Mouse (Mus musculus) limb, embryonic 10.5 days (tissue): ENCODE measurements around the gene Abl2. TPM values are rescaled to one million over a fixed set of nuclear protein-coding genes. Genes with fewer than 3 reads are reported as not detected.

Experiments used
- DNase-seq: peaks from one replicate; pipeline ENCODE4 v3.0.0-alpha.2; 2017; ENCODE audit warnings: low spot score
- H3K27ac ChIP-seq: fragments of 300-500 bp; sonication (generic); 2 replicates; pipeline ENCODE4 v1.5.1; 2016; ENCODE audit warnings: mild to moderate bottlenecking
- H3K27me3 ChIP-seq: fragments of 300-500 bp; sonication (generic); 2 replicates; pipeline ENCODE4 v1.6.1; 2016; ENCODE audit warnings: low read depth, mild to moderate bottlenecking; ENCODE audit not compliant: poor library complexity, severe bottlenecking
- H3K36me3 ChIP-seq: fragments of 300-500 bp; sonication (generic); 2 replicates; pipeline ENCODE4 v1.6.1; 2016; ENCODE audit warnings: mild to moderate bottlenecking, moderate library complexity
- H3K4me1 ChIP-seq: fragments of 300-500 bp; sonication (generic); 2 replicates; pipeline ENCODE4 v1.6.1; 2016
- H3K4me3 ChIP-seq: fragments of 300-500 bp; sonication (generic); 2 replicates; pipeline ENCODE4 v1.5.1; 2016; ENCODE audit warnings: mild to moderate bottlenecking, moderate library complexity
- H3K9me3 ChIP-seq: fragments of 300-500 bp; sonication (generic); replicated peaks from 2 replicates; pipeline ENCODE4 v1.6.1; 2016; ENCODE audit warnings: mild to moderate bottlenecking
- WGBS: fragments of 180-500 bp; shearing (Covaris S2); methylation state at CpG from one replicate; pipeline ENCODE4 v1.1.7; 2016; 5-methylcytosine and 5-hydroxymethylcytosine counted together
- polyA plus RNA-seq: library from polyadenylated mRNA; unstranded; fragments of >200 nt; fragmentation: Nextera tagmentation; extraction: Ambion mirVana; gene quantifications from 2 replicates; pipeline ENCODE4 v1.2.1, GENCODE M21; 2016

The Abl2 gene
- polyA plus RNA-seq, 1 experiment from 2014 or later, result 5.2 TPM

DNA sequence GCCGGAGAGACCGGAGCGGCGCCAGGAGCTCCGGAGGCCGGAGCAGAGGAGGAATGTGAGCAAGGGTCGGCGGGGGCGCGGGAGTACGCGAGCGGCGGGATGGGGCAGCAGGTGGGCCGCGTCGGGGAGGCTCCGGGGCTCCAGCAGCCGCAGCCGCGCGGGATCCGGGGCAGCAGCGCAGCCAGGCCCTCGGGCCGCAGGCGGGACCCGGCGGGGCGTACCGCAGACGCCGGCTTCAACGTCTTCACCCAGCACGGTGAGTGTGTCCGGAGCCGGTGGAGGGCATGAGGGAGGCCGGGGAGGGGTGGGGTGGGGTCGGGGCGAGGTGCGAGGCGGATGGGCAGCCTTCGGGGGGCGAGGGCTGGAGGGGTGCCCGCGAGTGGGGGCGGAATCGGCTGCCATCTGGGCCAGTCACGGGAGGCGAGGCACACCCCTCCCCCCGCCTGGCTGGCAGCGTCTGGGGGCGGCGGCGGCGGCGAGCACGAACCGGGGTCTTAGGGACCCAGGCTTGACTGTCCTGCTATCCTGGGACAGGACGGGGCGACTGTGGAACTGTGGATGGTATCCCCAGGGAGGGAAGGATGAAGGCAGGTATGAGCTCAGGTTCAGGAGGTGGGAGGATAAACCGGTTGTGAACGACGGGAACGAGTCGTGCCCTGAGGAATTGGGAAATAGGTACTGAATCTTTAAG is 509 bp downstream of the Abl2 start:
- Histone ChIP-seq H3K36me3 (no peaks in the 10 kb centered on the region), H3K9me3 (no peaks in the 10 kb centered on the region), H3K4me3 (peak overlapping the region; percentile 98), H3K27ac (peak overlapping the region; percentile 99), H3K4me1 (peaks cover 14% of the 10 kb centered on the region), H3K27me3 (no peaks in the 10 kb centered on the region)
- WGBS, result under 1% methylated on average over 65 of the region's 66 CpGs
- DNase-seq, result peak; percentile 79

DNA sequence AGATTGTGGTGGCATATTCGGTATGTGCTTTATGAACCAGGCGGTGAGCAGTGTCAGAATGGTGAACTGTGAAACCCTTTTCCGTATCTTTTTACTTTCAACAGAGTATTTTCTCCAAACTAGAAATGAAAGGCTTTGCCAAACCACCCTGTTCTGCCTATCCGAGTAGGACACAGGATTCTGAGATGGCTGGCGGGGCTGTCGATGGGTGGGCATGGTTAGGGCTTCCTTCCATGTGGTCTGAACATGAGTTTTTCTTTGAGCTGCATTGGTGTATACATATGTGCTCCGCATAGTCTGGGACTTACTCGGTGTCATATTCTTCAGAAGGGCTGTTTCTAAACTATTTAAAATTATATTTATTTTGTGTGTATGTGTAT is 1.0 kb downstream of the Abl2 start:
- Histone ChIP-seq H3K27me3 (no peaks in the 10 kb centered on the region), H3K27ac (peak overlapping the region; percentile 99), H3K4me1 (peaks cover 14% of the 10 kb centered on the region), H3K4me3 (peak overlapping the region; percentile 98), H3K36me3 (peaks cover under 1% of the 10 kb centered on the region; the same call in 1 of the 2 replicates), H3K9me3 (no peaks in the 10 kb centered on the region)
- 21% methylated on average over 8 of the region's 8 CpGs for whole genome bisulfite sequencing
- no peak for DNase-seq

DNA sequence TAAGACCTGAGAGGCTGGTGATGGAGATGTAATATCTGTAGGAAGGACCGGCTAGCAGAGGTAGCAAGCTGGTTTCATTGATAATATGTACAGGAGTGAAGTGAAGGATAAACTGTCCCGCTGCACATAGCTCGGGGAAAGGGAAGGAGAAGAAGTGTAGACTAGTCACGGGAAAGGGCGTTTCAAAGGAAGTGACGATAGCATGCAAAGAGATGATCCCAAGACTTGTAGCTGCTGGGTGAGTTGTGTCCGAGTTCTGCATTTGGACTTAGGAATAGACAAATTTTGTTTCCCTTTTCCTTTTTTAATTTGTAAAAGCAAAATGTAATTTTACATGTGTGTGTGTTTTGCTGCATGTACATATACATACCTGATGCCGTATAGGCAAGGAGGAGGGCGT is 1.9 kb downstream of the Abl2 start:
- Histone ChIP-seq H3K27ac (no peak overlapping the region), H3K36me3 (peaks cover 5% of the 10 kb centered on the region; the same call in 1 of the 2 replicates), H3K9me3 (no peaks in the 10 kb centered on the region), H3K4me1 (peaks cover 14% of the 10 kb centered on the region), H3K4me3 (no peak overlapping the region), H3K27me3 (no peaks in the 10 kb centered on the region)
- WGBS, result 95% methylated on average over 9 of the region's 9 CpGs
- no peak for DNase-seq

DNA sequence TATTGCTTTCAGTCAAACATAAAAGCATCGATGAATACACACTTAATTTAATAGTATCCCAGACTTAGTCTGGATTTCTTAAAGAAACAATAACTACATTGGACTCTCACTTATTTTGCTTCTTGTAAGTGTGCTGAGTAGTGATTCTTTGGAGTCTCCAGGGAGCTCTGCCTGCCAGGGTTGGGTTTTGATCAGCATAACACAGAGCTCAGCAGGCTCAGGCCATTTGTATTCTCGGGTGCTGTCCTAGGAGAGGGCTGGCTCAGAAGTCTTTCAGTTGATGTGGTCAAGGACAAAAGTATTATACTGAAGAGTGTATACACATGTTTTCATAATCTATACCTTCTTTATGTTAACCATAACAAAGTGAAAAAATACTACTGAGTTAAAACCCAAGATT is 6.7 kb downstream of the Abl2 start:
- Histone ChIP-seq H3K27me3 (no peaks in the 10 kb centered on the region), H3K4me3 (no peak overlapping the region), H3K36me3 (peaks cover 11% of the 10 kb centered on the region; the same call in 1 of the 2 replicates), H3K27ac (no peak overlapping the region), H3K4me1 (peaks cover 2% of the 10 kb centered on the region), H3K9me3 (no peaks in the 10 kb centered on the region)
- WGBS, result 77% methylated on average over 2 of the region's 2 CpGs
- DNase-seq, result no peak

GRCm38 (mm10) chr1:156566132-156566531 is 7.5 kb downstream of the Abl2 start:
- Histone ChIP-seq H3K9me3 (no peaks in the 10 kb centered on the region), H3K27ac (no peak overlapping the region), H3K4me3 (no peak overlapping the region), H3K27me3 (no peaks in the 10 kb centered on the region), H3K36me3 (peaks cover 11% of the 10 kb centered on the region; the same call in 1 of the 2 replicates), H3K4me1 (no peaks in the 10 kb centered on the region)
- DNase-seq, result no peak
- WGBS, result 95% methylated on average over 3 of the region's 3 CpGs

DNA sequence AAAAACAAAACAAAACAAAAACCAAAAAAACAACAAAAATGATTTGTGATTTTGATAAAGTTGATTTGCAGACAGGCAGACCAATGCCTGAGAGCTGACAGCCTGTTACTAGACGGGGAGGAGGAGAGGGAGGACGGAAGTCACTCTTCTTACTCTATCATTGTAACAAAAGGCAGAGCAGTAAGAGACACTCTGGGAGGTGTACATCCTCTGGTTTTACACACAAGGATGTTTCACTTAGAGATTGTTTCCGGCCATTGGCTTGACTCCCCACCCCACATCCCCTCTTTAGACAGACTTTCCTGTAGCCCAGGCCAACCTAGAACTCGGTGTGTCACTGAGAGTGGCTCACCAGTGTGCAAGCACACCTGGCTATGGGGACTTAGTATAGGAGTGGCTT is 11.0 kb downstream of the Abl2 start:
- WGBS, result 88% methylated on average over 4 of the region's 4 CpGs
- H3K36me3 ChIP-seq, result peaks cover 11% of the 10 kb centered on the region; the same call in 1 of the 2 replicates
- H3K9me3 ChIP-seq, result no peaks in the 10 kb centered on the region
- H3K4me3 ChIP-seq, result no peak overlapping the region
- H3K4me1 ChIP-seq, result no peaks in the 10 kb centered on the region
- DNase-seq, result no peak
- no peak overlapping the region for H3K27ac ChIP-seq
- no peaks in the 10 kb centered on the region for H3K27me3 ChIP-seq

DNA sequence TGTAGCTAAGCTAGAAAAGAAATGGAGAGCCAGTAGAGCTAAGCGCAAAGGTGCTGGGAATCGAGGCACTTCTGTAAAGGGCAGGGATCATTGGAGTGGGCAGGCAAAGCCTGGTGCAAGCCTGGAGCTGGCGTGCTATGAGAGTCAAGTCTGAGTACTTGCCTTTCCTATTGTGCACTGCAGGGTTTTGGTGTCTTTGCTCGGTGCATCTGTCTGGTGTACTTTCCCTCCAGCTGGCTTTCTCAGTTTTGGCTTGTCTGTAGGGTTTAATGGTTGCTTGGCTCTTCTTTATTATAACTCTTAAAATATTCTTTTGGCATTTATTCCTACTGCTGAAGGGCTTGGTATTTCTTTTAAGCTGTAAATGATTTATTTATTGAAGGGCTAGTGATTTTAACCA is 14.4 kb downstream of the Abl2 start:
- H3K36me3 ChIP-seq, result no peaks in the 10 kb centered on the region
- H3K9me3 ChIP-seq, result no peaks in the 10 kb centered on the region
- no peak overlapping the region for H3K27ac ChIP-seq
- no peaks in the 10 kb centered on the region for H3K4me1 ChIP-seq
- no peak overlapping the region for H3K4me3 ChIP-seq
- DNase-seq, result no peak
- WGBS, result 90% methylated on average over 4 of the region's 4 CpGs
- H3K27me3 ChIP-seq, result no peaks in the 10 kb centered on the region

- no peaks in the 10 kb centered on the region for H3K27me3 ChIP-seq
- WGBS, result 84% methylated on average over 11 of the region's 11 CpGs
- H3K9me3 ChIP-seq, result no peaks in the 10 kb centered on the region
- H3K27ac ChIP-seq, result no peak overlapping the region
- no peak for DNase-seq
- H3K36me3 ChIP-seq, result no peaks in the 10 kb centered on the region
- peaks cover 7% of the 10 kb centered on the region for H3K4me1 ChIP-seq
- H3K4me3 ChIP-seq, result no peak overlapping the region
Measured at GRCm38 (mm10) chr1:156581149-156581548, 22.6 kb downstream of the Abl2 start.

GRCm38 (mm10) chr1:156584175-156584574 is 25.6 kb downstream of the Abl2 start:
- no peak overlapping the region for H3K27ac ChIP-seq
- peaks cover under 1% of the 10 kb centered on the region; the same call in 1 of the 2 replicates for H3K36me3 ChIP-seq
- H3K4me1 ChIP-seq, result peaks cover 7% of the 10 kb centered on the region
- no peak overlapping the region for H3K4me3 ChIP-seq
- DNase-seq, result no peak
- H3K27me3 ChIP-seq, result no peaks in the 10 kb centered on the region
- H3K9me3 ChIP-seq, result no peaks in the 10 kb centered on the region
- 85% methylated on average over 1 of the region's 1 CpGs for WGBS

GRCm38 (mm10) chr1:156585512-156585911 is 26.9 kb downstream of the Abl2 start:
- no peak overlapping the region for H3K4me3 ChIP-seq
- peaks cover 7% of the 10 kb centered on the region for H3K4me1 ChIP-seq
- 81% methylated on average over 3 of the region's 3 CpGs for WGBS
- DNase-seq, result no peak
- H3K9me3 ChIP-seq, result no peaks in the 10 kb centered on the region
- H3K36me3 ChIP-seq, result peaks cover 2% of the 10 kb centered on the region; the same call in 1 of the 2 replicates
- no peak overlapping the region for H3K27ac ChIP-seq
- H3K27me3 ChIP-seq, result no peaks in the 10 kb centered on the region

DNA sequence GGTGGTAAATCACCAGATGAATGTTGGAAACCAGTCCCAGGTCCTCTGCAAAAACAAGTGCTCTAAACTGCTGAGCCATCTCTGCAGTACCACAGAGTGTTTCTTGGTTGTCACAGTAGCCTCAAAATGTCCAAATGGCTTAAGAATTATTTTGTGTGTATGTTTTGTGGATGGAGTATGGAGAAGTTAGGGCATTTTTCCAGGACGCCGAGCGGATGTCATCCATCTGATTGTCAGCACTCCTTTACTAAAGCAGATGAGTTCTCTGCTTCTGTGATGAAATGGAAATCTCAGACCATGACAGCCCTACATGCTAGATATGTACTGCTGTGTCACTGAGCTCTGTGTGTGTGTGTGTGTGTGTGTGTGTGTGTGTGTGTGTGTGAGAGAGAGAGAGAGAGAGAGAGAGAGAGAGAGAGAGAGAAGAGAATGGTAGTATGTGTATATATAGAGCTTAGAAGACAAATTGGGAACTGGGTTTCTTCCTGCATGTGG is 31.3 kb downstream of the Abl2 start:
- H3K27me3 ChIP-seq, result no peaks in the 10 kb centered on the region
- H3K4me3 ChIP-seq, result no peak overlapping the region
- H3K36me3 ChIP-seq, result peaks cover 2% of the 10 kb centered on the region; the same call in 1 of the 2 replicates
- H3K27ac ChIP-seq, result no peak overlapping the region
- WGBS, result 95% methylated on average over 3 of the region's 3 CpGs
- DNase-seq, result no peak
- no peaks in the 10 kb centered on the region for H3K4me1 ChIP-seq
- H3K9me3 ChIP-seq, result no peaks in the 10 kb centered on the region

GRCm38 (mm10) chr1:156590357-156590756 is 31.8 kb downstream of the Abl2 start:
- no peak for DNase-seq
- no peaks in the 10 kb centered on the region for H3K27me3 ChIP-seq
- no peak overlapping the region for H3K27ac ChIP-seq
- no peak overlapping the region for H3K4me3 ChIP-seq
- 18% methylated on average over 1 of the region's 1 CpGs for WGBS
- H3K9me3 ChIP-seq, result no peaks in the 10 kb centered on the region
- H3K4me1 ChIP-seq, result no peaks in the 10 kb centered on the region
- peaks cover 2% of the 10 kb centered on the region; the same call in 1 of the 2 replicates for H3K36me3 ChIP-seq

GRCm38 (mm10) chr1:156593267-156593666 is 34.7 kb downstream of the Abl2 start:
- DNase-seq, result no peak
- no peaks in the 10 kb centered on the region for H3K27me3 ChIP-seq
- WGBS, result 90% methylated on average over 5 of the region's 5 CpGs
- H3K36me3 ChIP-seq, result peaks cover 2% of the 10 kb centered on the region; the same call in 1 of the 2 replicates
- no peaks in the 10 kb centered on the region for H3K9me3 ChIP-seq
- no peak overlapping the region for H3K27ac ChIP-seq
- H3K4me1 ChIP-seq, result no peaks in the 10 kb centered on the region
- no peak overlapping the region for H3K4me3 ChIP-seq
